Mouse (Mus musculus) testis, adult 2 months (tissue): ENCODE measurements around the gene Ctu2.

Source experiments
- CTCF ChIP-seq: fragments of 200-500 bp; IDR thresholded peaks from 2 replicates; pipeline ENCODE4 v1.5.1; 2012; ENCODE audit warnings: low read depth, mild to moderate bottlenecking, inconsistent platforms, low read length, moderate library complexity; ENCODE audit not compliant: control insufficient read depth, insufficient read depth, insufficient replicate concordance
- POLR2A ChIP-seq: fragments of 200-500 bp; IDR thresholded peaks from 2 replicates; pipeline ENCODE4 v1.6.1; 2012; ENCODE audit warnings: low read depth, mild to moderate bottlenecking, inconsistent platforms, low read length, moderate library complexity; ENCODE audit not compliant: control insufficient read depth

GRCm38 (mm10) chr8:122459218-122459900, 16.6 kb upstream of the Ctu2 start:
- TF ChIP-seq CTCF (0 out of 2 replicates have a peak, but pooled peaks have one; percentile 21), POLR2A (no peak)
